Mouse (Mus musculus) small intestine, adult 2 months (tissue): Measurements from ENCODE around the gene Phip.

Experiments
- CTCF ChIP-seq: fragments of 200-500 bp; IDR thresholded peaks from 2 replicates; pipeline ENCODE4 v1.5.1; 2012; ENCODE audit warnings: low read depth, mild to moderate bottlenecking, control low read depth, inconsistent platforms, low read length, moderate library complexity, mixed read lengths; ENCODE audit not compliant: insufficient replicate concordance, insufficient read length; ENCODE audit errors: extremely low read depth
- POLR2A ChIP-seq: fragments of 200-500 bp; IDR thresholded peaks from 2 replicates; pipeline ENCODE4 v1.6.1; 2012; ENCODE audit warnings: low read depth, mild to moderate bottlenecking, control low read depth, inconsistent platforms, low read length, moderate library complexity

DNA sequence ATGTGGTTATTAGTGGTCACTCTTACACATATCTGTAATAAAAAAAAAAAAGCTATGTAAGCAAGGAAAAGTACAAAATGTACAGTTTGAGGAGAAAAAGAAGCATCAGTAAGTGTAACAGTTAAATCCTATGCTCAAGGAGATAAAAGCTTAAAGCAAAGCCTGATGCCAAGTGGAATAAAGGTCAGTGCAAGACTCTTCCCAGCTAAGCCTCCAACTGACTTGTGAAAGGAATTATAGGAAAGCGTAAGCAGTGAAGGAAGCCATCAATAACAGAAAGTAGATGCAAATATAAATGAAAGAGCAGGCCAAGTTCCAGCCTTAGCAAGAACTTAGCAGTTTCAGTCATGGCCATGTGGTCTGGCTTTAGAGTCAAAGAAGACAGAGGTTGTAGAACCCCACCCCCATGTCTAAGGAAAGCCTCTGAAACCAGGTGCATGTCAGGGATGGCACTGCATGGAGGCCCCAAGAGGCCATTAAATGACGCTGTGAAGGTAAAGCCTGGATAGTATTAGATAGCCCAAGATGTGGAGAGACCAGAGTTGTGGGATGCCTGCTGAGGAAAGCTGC lies 23.8 kb downstream of the Phip start:
- TF ChIP-seq CTCF, result no peak
- TF ChIP-seq POLR2A, result no peak
